Mouse (Mus musculus): ENCODE measurements around the gene Olfr1338.
"Not testable (repeated sequence)": the region's sequence is repeated elsewhere in the genome, so short reads cannot be mapped to it uniquely, and the experiment has no call there.

Gene Olfr1338

GRCm38 (mm10) chr4:118758637-118759036 is at the start of gene Olfr1338:
TSS of gene Olfr1338 (minus strand) at chr4:118758737.
- no peak for DNase-seq (ENCODE audit: low read depth)

- not testable (repeated sequence) for DNase-seq (ENCODE audit: low read depth)
These were observed 34.3 kb upstream of the Olfr1338 start for GRCm38 (mm10) chr4:118792796-118793195.

- DNase-seq (ENCODE audit: low read depth): no peak
These were observed 23.9 kb upstream of the Olfr1338 start, which contains the start of gene Olfr1337 for GRCm38 (mm10) chr4:118782486-118782885. TSS of gene Olfr1337 (minus strand) at chr4:118782586.

- DNase-seq (ENCODE audit: low read depth): no peak
These were observed 16.7 kb downstream of the Olfr1338 start for GRCm38 (mm10) chr4:118741881-118742280.

DNA sequence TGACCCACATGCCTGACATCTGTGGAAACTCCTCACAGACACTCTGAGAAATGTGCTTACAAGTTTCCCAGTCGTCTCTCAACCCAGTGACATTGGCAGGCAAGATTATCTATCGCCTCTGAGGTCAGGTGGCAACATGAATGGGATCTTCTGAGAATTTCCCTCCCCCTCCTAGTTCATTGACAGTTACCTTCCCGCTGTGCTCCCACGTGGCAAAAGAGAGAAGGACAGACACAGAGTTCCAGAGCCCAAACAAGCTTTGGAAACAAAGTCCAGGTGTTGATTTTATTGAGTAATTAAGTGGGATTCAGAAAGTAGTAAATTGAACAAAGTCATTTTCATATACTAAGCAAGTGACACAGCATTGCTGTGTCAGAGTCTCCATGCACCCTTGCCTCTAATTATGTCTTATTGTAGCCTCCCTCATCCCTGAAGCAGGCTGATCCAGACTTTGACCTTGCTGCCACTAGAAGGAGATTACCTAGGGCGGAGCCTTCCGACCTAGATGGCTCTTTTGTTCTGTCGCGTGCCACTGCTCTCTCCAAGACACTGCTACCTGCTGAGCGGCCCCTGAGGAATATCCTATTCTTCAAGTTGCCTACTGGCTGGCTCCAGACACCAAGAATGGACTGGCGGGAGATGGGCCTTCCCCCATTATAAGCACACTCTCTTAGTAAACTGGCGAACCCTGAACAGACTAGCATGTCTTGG is 17.4 kb downstream of the Olfr1338 start:
- DNase-seq (ENCODE audit: low read depth): no peak

- DNase-seq (ENCODE audit: low read depth): no peak
These were observed 19.0 kb downstream of the Olfr1338 start for GRCm38 (mm10) chr4:118739574-118739973.

DNA sequence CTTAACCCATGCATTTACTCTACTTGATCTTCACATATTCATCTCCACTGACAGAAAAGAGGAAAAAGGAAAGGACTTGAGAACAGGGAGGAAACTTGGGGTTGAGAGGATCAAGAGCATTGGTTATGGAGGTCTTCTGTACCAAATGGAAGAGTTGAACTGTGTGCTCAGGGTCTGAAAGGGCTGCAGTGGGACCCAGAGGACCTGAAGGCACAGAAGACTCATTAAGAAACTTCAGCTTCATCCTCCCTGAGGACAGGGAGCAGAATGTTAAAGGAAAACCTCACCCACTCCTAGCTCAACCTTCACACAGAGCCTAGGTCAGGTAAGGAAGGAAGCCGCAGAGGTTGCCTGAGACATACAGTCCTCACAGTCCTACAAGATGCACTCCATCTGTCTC is 26.7 kb downstream of the Olfr1338 start, which contains the start of gene Olfr1339:
Gene Olfr1339 (plus strand): TSS at position 301 of the 400 bp plus-strand sequence.
- no peak for DNase-seq (ENCODE audit: low read depth)

DNA sequence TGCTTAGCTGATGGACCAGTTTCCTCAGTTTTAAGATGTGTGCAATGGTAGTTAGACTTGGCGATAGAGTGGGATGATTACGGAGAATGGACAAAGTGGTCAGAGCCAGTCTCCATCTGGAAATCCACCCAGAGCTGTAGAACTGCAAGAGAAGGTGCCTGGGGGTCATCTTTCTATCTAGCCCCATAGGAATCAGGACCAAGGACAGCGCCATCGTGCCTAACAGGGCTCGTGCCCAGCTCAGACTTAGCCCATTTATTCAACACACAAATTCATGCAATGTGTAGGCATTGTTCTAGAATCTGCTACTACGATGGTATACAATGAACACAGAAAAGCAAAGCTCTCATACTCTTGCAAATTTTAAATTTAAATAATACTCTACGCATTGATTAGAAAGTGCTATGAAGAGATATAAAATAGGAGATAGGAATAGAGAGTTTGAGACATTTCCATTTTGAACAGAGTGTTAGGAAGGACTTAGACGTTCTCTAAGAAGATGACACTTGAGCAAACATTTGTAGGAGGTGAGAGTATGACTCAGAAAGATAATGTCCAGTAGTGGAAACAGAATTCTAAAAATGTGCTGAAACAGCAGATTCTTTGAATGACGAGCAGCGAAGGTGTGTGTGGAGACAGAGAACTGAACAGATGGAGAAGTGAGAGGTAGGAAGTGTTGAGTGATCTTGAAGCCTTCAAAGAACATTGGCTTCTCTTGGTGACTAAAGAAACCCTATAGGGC is 36.6 kb downstream of the Olfr1338 start:
- peak; percentile 10 for DNase-seq (ENCODE audit: low read depth)

DNA sequence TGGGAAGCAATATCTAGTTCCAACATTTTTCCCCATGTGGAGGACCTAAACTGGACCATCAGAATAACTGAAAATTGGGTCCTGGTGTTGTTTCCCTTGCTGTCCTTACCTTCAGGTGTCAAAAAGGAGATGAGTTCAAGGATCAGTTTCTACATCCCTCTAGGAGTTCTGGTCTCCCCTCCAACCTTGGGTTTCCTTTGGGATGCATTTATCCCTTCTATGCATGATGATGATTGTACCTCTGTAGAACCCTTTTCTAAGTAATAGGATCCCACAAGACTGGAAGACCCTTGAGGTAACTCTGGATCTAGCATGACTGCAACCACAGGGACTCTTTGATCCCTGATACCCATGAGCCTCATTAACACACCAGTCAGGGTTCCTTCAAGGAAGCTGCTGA is 38.7 kb downstream of the Olfr1338 start, which contains the start of gene Olfr1340:
Gene Olfr1340 (plus strand): TSS at position 301 of the 400 bp plus-strand sequence.
- no peak for DNase-seq (ENCODE audit: low read depth)

GRCm38 (mm10) chr4:118711656-118712055 is 46.9 kb downstream of the Olfr1338 start:
- DNase-seq (ENCODE audit: low read depth): no peak

DNA sequence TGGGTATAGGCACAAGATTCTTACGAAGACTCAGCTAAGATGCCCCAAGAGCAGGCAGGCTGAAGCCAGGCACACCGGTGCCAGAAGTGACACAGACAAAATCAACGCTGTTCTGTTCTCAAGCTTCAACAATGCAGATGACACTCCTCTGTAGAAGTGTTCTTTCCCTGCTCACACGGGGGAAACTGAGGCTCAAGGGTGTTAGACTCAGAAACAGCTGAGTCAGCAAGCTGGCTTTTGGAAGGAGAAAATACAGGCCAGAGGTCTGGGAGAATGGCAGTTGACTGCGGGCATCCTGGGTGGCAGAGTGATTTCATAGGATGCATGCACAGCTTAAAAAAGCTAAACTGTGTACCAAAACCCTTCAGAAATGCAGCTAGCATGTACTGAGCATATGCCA is 50.5 kb downstream of the Olfr1338 start:
- DNase-seq (ENCODE audit: low read depth): no peak

DNA sequence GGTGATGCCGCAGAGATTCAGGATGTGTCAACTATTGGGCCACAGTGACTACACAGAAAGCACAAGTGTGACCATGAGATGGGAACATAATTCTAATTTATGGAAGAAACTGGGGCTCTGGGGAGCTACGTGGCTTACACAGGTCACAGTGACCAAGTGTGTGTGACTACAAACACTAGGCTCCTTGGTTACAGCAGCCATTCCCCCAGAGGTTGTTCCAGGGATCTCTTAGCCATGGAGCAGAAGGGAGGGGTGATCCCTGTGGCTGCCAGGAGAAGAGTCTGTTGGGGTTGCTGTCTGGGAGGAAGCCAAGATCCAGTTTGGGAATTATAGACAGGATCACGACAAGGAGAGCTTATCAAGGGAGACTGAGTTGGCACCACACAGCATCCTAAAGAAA is 55.3 kb downstream of the Olfr1338 start, which contains the start of gene Olfr1341:
Gene Olfr1341 (plus strand): TSS at position 301 of the 400 bp plus-strand sequence.
- no peak for DNase-seq (ENCODE audit: low read depth)

Data from 416B (cell line).